Mouse (Mus musculus): ENCODE data around the gene Pgghg.

The Pgghg gene

DNA sequence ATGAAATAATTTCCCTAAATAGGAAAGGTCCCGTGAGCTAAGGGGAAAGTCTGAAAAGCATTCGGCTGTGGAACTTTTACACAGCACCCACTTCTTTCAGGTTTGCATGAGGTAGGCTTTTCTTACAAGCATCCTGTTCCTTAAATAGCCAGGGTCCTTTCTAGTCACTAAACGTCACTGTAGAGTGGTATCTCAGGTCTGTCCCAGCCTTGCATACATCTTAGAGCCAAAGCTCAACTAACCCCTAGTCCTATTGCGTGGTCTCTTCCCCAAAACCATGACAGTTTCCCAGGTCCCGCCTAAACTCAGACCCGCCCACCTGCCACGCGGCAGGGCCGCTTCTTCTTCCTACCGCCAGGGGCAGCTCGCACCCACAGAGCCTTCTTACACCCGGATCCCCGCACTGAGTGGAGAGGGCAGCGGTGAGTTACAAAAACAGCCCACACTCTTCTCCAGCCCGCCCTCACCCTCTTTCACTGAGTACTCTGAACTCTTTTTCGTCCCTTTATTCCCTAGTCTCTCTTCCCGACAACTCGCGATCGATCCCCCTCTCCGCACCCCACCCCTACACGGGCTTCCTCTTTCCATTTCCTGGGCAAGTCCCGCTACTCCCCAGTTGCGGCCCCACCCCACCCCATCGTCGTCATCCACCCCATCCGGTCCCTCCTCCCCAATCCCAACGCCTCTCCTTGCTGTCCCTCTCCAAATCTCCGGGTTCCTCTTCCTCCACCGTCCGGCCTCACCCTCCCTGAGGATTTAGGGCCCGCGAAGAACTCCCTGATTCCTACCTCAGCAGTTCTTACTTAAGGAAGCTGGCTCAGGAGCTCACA, at the start of gene Pgghg:
TSS of gene Pgghg (plus strand) at position 170 of the 830 bp plus-strand sequence.
- DNase-seq (ENCODE audit: low read depth, low spot score): peak; percentile 90

DNA sequence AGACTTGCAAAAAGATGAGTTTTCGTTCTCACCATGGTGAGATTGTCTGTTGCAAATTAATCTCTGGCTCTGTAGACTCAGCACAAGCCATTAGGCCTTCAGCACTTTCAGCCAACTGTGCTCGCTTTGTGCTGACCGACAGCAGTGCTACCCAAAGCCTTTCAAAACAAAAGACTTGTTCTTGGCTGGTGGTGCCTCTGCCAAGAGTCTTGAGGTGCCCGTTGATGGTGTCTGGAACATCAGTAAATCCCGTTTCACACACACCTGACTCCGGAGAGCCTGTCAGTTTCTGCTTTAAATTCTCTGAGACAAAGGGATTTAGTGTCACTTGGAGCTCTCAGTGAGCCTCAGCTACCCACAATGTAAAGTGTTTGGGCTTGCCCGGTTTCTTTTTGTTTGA, 47.2 kb upstream of the Pgghg start:
- no peak for DNase-seq (ENCODE audit: low read depth, low spot score)

DNA sequence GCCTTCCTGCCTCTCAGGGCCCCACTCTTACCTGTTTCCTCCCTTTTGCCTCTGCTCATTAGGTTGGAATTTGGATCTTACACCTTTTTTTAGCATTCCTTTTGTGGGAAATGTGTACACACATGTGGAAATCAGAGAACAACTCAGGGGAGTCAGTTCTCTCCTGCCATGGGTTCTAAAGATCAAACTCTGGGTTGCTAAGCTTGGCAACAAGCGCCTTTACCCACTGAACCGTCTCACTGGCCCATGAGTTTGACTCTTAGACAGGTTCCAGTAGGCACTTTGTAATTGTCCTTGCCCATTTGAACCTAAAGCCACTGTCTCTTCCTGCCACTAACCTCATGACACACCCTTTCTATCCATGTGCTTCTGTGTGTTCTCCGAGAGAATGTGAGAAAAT, 46.6 kb upstream of the Pgghg start:
- DNase-seq (ENCODE audit: low read depth, low spot score): no peak

DNA sequence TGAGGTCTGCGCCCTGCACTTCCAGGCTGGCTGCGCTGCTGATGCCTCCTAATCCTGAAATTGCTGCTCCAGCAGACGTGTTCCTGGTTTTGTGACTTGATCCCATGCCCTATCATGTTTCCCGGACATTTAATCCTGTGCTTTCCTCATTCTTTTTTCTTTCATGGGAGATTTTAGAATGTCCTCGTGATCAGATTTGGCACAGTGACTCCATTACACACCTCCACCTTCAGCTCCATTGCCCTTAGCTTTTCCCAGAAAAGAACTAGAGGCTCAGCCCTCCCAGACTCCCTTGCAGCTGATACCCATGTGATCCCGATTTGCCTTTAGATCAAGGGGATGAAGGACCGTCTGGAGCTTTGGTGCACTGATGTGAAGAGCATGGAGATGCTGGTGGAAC, 43.3 kb upstream of the Pgghg start:
- no peak for DNase-seq (ENCODE audit: low read depth, low spot score)

DNA sequence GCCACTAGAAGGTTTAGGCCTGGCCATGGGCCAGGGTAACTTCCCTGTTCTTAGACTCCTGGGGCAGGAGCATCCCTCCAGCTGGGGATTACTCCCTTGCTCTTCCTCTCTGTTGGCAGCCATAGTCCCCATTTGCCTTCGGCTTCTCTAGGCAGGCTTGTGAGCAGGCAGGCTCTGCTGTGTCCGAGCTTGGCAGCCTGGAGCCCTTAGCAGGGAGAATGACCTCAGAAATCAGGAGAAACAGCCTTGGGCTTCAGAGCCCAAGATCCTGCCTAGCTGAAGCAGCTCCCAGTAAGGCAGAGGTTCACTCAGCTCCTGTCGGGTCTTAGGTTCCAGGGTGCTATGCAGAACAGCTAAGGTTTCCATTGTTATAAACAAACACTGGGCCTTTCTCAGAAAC, 42.1 kb upstream of the Pgghg start:
- DNase-seq (ENCODE audit: low read depth, low spot score): no peak

DNA sequence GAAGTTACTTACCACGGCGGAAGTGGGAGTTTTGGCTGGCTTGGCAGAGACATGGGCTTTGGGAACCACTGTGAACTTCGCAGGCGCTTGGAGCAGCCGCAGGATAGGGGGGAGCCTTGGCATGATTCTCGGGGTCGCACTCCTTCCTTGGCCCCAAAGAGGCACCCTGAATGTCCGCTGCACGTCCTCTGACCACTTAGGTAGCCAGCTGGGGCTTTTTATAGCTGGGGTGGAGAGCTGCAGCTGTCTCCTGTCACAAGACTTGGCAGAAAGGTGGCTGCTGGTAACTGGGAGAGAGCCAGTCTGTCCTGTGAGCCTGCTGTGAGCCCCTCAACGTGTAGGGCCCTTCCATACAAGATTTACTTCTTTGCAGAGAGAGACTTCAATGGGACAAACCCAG, 41.0 kb upstream of the Pgghg start, which contains the start of gene Cox8b:
TSS of gene Cox8b (minus strand) at position 227 of the 400 bp plus-strand sequence.
- DNase-seq (ENCODE audit: low read depth, low spot score): no peak

DNA sequence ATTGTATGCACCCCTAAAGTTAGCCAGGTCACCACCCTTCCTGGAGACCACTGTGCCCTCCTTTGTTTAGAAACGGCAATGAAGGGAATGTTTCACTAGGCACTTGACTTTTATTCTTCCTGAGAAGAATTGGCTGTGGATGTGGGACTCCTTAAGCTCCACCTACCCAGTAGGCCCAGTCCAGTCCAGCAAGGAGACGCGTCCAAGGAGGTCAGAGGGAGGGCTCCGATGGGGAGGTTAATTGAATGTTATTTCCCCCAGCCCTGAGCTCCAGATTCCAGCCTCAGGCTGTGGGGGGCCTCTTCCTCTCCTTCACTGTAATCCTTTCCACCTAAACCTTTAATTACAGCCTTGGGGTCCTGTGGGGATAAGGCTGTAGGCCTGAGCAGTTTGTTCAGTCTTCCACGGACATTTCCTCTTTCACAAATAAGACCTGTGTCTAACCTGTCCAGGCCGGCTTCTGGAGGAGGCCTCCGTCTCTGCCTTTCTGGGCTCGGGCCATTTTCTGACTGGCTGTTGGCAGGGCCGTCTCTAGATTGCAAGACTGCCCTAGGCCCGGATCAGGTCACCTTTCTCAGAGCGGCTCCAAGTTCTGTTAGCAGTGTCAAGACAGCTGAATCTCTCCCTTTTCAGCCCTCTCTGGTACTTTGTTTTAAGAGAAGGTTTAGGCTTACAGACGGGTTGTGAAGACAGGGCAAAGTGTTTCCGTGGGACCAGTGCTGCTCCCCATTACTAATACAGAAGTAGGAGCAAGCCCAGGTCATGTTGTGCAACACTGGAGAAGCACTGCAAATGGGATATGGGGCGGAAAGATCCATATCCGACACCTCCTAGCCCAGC, 38.9 kb upstream of the Pgghg start:
- no peak for DNase-seq (ENCODE audit: low read depth, low spot score)

DNA sequence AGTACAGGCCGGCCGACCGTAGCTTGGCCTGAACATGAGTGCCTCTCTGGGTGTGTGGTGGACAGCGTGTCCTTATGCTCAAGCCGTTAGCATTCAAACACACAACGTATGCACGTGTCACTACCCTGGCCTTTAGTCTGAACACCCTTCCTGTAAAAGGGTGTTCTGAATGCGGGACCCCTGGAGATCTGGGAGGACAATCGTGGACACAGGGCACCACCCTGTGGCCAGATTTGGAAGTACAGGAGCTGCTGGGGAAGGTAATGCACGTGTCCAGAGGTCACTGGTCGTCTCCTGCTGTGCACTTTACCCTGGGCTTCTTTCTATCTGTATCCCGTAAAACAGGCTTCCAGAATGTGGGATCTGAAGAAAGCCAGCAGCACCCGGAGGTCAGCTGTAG, 38.0 kb upstream of the Pgghg start:
- peak; percentile 84 for DNase-seq (ENCODE audit: low read depth, low spot score)

DNA sequence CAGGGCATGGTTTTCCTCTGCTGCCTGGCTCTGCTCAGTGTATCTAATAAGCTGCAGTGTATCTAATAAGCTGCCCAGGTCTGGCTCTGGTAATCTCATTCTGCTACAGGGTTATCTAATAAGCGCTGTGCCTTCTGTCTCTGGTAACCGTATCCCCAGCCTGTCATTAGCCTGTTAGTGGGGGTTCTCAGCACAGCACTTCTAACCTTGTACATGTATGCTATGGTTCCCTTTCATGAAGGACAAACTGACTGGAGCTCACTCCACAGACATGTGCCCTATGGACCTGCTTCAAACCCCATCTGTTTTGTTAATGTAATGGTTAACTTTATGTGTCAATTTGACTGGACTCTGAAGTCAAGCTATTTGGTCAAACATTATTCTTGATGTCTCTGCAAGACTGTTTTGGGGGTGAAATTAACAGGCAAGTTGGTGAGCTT, 35.5 kb upstream of the Pgghg start:
- DNase-seq (ENCODE audit: low read depth, low spot score): no peak

DNA sequence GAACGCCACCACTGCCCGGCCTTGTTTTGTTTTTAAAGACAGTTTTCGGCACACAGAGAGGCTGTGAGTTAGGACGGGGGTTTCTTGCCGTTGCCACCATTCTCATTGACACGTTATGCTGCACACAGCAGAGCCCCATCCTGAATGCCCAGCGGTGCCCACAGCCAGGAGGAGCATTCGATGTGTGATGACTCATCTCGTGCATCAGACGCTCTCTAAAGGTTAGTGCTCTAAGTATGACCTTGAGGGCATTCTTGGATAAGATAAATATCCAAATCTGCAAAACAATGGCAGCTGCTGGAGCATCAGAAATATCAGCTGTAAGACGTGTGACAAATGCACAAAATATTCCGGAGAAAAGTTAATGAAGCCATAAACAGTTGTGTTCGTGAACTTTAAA, 34.1 kb upstream of the Pgghg start:
- DNase-seq (ENCODE audit: low read depth, low spot score): no peak

DNA sequence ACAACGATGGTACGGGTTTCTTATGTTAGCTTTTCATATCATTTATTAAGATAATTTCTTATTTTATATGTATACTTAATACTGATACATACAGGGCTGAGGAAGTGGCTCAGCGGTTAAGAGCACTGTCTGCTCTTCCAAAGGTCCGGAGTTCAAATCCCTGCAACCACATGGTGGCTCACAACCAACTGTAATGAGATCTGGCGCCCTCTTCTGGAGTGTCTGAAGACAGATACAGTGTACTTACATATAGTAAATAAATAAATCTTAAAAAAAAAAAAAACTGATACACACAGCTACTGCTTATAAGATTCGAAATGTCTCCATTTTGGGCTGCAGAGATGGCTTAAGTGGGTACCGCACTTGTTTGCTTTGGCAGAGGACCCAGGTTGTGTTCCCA, 33.5 kb upstream of the Pgghg start:
- no peak for DNase-seq (ENCODE audit: low read depth, low spot score)

DNA sequence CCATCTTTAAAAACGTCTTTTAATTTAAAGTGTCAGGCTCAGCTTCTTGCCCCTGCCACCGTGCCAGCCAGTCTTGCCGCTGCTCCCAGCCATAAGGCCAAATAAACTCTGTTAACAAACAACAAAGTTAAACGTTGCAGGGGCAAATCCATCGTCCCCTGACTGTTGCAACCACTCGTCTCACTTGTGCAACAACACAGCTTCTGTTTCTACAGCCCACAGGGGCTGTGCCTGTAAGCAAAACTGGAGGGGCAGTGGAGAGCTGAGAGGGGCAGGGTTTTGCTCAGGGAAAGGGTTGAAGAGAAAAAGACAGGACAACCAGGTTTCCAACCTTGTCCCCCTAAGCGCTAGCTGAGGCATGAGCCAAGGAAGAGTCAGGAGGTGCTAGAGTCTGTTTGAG, 33.0 kb upstream of the Pgghg start:
- DNase-seq (ENCODE audit: low read depth, low spot score): no peak

DNA sequence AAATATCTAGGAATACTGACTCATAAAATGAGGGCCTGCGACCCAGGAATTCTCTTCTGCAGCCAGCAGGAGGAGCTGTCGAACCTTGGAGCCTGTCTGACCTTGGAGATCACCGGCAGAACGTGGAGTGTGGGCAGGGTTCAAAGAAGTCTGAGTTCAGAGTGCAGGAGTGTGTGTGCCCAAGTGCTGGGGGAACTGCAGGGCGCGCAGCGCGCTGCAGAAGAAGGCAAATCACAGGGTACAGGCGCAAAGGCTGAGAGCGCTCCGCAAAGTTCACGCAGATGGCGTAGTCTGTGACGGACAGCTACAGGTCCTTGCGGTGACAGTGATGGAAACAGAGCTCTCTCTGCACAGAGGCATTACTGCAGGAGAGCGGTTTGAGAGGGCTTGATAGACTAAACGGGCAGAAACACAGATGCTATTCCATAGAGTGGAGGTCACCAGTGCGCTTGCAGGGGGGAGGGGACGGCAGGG, 32.5 kb upstream of the Pgghg start:
- peak; percentile 97 for DNase-seq (ENCODE audit: low read depth, low spot score)

DNA sequence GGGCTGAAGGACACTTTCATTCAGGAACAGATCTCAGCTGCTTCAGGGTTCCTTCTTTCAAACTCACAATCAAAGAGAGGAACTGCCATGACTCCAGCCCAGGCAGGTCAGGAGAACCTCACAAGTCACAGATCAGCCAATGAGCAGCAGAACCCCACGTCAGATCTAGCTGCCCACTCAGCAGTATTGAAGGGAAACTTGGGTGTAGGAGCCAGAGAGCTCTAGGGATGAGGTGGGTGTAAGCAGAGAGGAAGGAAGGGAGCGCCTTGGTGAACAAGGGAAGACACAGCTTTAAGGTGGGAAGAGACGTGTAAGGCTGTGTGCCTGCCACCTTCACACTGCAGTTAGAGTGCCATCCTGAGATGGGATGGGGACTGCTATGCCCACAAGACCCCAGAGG, 28.9 kb upstream of the Pgghg start:
- no peak for DNase-seq (ENCODE audit: low read depth, low spot score)

DNA sequence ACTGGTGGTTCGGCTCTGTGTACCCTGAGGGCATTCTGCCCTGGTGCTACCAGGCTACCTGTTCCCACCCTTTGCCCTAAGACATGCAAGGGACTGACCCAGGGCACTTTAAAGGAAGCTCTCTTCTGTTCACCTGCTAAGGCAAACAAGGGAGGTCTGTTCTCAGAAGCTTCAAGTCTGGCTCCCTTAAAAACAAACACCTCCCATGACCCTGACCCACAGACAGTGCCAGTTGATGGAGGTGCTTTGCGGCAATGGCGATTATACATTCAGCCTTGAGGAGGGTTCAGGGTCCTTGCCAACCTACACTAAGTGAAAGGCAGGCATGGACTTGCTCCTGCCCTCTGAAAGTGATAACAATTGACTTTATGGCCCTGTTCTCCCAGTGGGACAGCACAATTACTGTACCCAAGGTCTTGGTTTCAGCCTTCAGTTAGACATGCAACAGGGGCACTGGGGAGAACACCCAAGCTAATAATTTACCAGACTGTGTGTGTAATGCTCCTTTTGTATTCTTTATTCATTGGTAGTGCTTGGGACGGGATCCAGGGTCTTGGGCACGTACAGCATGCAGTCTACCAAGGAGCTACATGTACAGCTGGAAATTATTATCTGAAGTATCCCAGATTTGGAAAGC, 28.2 kb upstream of the Pgghg start:
- no peak for DNase-seq (ENCODE audit: low read depth, low spot score)

DNA sequence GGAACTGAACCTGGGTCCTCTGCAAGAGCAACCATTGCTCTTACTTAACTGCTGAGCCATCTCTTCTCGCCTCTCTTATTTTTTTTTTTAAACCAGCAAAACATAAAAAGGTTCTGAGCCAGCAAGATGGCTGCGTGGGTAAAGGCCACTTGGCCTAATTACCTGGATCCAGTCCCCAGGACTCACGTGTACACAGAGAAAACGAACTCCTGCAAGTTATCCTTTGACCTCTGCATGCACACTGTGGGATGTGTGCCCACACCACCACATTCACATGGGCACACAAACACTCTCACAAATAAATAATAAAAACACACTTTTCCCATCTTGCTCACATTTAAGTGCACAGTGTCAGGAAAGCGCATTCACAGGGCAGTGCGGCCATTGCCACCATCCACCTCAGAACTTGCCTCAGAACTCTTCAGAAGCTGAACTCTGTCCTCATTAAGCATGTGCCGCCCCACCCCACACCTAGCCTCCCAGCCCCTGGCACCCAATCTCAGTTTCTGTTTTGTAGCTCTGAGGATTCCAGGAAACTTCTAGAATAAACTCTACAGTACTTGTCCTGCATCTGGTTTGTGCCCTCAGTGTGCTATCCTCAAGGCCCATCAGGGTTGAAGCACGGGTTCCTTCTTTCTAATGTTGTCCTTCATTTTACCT, 27.0 kb upstream of the Pgghg start:
- no peak for DNase-seq (ENCODE audit: low read depth, low spot score)

DNA sequence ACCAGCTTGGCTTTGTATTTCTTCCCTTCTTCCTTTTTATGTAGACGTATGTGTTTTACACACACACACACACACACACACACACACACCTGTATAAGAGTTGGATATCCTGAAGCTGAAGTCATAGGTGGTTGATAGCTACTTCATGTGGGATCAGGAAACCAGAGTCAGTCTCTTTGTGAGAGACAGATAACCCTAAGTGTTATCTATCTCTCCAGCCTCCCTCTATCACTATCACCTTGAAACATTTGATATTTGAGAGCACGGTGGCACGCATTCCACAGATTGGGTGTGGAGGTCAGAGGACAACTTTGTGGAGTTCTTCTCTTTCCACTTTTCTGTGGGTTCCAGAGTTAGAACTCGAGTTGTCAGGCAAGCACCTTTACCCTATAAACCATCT, 21.3 kb upstream of the Pgghg start:
- DNase-seq (ENCODE audit: low read depth, low spot score): no peak

DNA sequence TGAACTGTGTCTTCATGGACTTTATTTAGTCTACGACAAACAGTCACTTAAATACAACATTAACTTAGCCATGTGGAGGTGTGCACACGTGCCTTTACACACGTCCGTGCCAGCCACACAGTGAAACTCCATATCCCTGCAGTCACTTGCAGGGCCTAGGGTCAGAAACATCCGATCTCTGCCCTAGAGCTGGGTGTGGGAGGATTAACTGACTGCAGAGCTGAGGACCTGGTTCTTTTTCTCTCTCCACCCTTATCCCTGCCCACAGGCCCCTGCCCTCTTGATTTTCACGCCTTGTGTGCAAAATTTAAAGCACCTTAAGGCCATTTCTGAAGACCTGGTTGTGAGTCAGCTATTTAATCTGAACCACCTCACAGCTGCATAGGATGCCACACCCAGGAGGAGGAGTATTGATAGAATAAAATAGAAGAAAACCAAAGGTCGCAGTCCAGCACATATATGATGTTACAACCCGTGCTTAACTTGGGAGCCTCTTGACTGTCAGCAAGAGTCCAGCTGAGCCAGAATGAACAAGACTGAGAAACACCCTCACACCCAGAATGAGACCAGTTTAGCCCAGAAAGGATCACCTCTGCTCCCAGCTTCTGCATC, 20.7 kb upstream of the Pgghg start, which contains the start of gene Nlrp6:
TSS of gene Nlrp6 (plus strand) at position 485 of the 612 bp plus-strand sequence.
- DNase-seq (ENCODE audit: low read depth, low spot score): no peak

DNA sequence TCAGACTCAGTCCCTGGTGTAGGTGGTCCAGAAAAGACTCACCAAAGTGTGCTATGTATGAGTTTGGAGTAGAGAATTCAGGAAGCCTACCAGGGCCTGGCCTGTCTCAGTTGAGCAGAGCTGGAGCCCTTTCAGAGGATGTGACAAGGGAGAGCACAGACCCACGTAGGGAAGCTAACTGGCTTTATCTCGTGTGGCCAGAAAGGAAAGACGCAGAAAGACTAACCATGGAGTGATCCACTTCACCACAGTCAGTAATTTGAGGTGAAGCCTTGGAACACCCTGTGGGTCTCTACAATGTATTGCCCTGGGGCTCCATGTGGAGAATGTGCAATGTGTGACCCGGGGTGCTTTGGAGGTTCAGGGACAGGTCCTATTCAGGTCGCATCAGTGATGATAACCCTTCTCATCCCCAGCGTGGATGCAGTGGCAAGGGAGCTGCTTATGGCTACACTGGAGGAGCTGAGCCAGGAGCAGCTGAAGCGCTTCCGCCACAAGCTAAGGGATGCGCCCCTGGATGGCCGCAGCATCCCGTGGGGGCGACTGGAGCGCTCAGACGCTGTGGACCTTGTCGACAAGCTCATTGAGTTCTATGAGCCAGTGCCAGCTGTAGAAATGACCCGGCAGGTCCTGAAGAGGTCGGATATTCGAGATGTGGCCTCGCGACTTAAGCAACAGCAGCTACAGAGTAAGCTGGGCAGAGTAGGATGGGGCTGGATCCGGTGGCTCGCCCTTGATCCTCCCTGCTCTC, 19.8 kb upstream of the Pgghg start:
- DNase-seq (ENCODE audit: low read depth, low spot score): no peak

DNA sequence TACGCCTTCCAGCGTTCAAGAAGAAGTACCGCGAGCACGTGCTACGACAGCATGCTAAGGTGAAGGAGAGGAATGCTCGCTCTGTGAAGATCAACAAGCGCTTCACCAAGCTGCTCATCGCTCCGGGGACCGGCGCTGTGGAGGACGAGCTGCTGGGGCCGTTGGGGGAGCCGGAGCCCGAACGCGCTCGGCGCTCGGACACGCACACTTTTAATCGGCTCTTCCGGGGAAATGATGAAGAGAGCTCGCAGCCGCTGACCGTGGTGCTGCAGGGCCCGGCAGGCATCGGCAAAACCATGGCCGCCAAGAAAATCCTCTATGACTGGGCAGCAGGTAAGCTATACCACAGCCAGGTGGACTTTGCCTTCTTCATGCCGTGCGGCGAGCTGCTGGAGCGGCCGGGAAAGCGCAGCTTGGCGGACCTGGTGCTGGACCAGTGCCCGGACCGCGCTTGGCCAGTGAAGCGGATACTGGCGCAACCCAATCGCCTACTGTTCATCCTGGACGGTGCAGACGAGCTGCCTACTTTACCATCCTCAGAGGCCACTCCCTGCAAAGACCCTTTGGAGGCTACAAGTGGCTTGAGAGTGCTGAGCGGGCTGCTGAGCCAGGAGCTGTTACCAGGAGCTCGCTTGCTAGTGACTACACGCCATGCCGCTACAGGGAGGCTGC, 18.7 kb upstream of the Pgghg start:
- DNase-seq (ENCODE audit: low read depth, low spot score): peak; percentile 43
